Mouse (Mus musculus) mouse embryonic stem cell (cell line): ENCODE measurements at regions not wholly inside any gene's neighbourhood (a gene's known extent, or its start where the extent isn't known, plus 50 kb on each side); places are given as distances from the start of the nearest gene placed in this dataset.

ENCODE experiments used
- in situ Hi-C, 2 experiments: fragments of 300-500 bp; cut with MboI; formaldehyde crosslinking; loops; 1 replicate in 1 of 2; 3 replicates in 1 of 2; pipeline ENCODE4 v1.14.3; 2019 to 2020; ENCODE audit warnings: low sequenced_read_pairs in 2 of 2, low pct_unique_long_range_greater_than_20kb in 1 of 2, mixed read lengths in 1 of 2; ENCODE audit not compliant: unreplicated experiment in 1 of 2

DNA sequence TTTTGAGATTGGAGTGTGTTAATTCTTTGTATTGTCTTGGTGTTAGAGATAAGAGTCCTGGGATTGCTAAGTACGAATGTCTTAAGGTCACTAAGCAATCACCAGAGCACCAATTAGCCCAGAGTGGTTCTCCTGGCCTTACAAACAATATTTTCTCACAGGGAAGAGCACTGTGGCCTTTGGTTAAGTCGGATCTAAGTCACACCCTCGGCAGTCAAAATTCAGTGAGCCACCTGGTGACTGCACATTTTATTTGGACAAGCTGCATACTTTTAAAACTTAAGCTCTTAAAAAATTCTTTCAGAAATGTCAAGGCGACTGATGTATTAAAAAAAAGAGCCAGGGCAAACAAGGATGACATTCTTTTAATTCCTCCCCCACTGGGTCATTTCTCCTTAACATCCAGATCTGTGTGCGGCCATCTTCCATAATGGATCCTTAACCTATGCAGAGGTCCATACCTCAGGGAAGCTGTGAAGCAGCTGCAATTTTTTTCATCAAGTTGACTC is 60.9 kb upstream of the Foxa2 start:
- in situ Hi-C loops: loop anchor here in 1 of 2 experiments (5.0 kb wide), 1 partner anchor 300 kb away; no protein-coding TSS in a partner anchor

DNA sequence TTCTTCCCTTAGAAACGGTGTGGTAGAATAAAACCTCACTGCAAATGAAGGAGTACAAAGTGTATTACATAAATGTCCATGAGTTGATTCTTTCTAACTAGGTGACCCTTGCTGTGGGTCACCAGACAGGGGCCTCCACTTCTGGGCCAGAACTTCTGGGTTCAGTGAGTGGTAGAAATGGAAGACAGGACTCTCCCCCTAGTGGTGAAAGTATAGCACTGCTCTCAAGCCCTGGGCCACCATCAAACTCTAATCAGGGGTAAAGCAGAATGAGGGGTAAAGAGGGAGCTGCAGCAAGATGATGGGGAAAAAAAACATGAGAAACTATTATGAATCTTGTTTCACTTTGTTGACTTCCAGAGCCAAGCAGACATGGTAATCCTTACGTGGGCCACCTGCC is 63.4 kb upstream of the Foxa2 start:
- in situ Hi-C loops: no loop called here

DNA sequence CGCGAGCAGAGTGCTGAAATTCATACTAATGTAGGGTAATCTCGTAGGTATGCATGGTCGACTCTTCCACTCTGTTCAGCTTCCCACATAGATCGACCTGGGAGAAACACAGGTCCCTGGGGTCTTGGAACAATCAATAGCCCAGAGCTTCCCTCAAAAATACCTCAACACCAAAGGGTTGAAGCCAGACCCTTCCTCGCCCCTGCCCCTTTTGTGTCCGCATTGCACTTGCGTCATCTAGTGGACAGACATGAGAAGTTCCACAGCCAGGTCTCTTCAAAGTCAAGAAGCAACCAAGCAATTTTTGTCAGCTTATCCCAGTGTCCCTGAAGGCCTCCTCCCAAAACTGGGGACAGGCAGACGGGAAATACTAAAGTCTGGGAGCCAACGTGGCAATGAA is 65.1 kb upstream of the Foxa2 start:
- in situ Hi-C loops: no loop called here

DNA sequence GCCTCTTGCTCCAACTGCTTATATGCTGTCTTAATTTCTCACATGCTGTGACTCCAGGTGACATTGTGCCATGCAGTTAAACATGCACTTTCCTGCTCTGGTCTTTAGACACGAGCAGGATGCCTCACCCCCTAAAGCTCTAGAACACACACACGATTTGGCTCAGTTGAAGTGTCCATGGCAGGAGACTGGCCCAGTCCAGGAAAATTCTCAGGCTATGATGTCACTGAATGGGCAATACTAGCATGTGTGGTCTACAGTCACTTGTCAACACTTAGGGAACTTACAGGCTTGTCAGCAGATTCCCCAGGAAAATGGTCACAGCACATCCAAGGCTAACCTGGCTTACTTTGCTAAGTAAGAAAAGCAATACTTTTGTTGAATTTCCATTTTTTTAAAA is 66.4 kb upstream of the Foxa2 start:
- in situ Hi-C loops: no loop called here

DNA sequence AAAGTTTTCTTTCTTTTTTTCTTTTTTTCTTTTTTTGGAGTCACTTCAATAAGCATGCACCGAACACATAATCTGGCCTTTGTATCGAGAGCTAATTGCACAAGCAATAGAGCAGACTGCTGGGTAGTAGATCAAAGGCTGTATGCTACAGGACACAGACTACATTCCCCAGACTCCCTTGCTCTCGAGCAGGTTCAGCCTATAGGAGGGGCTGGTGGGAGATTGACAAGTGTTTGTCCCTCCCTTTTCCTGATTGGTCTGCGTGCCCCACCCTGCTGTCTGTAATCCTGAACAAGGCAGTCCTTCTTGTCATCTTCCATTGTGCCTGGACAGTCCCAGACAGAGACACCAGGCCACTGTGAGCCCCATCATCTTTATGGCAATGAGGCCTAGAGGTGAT is 67.8 kb upstream of the Foxa2 start:
- in situ Hi-C loops: no loop called here

DNA sequence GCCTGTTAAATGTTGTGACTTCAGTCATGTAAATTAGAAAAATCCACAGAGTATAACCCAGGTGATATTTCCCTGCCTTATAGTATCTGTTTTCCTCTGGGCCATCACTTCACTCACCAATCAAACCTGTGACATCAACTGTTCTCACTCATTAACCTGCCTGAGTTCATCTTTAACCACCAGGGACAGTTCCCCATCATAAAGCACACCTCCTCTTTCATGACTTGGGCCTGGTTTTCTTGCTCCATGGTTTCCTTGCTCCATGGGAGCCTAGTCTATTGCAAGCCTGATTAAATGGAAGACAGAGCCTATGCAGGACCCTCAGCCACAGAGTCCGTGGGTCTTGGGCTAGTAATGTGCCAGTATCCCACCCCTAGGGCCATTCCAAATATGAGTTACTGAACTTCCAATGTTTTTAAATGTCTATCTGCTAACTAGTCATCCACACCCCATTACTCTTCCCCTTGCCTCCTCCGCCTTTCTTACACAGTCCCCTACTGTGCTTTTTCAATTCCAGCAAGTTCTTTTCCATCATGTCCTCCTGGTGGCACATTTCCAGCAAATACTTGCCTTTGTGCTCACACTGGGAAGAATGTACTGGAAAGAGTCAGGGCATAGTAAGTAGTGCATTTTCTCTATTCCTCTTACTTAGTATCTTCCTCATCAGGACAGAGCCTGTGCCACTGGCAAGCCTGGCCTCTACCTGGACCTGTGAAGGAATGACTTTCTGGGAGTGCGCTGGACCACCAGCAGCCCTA is 69.4 kb upstream of the Foxa2 start:
- in situ Hi-C loops: no loop called here

DNA sequence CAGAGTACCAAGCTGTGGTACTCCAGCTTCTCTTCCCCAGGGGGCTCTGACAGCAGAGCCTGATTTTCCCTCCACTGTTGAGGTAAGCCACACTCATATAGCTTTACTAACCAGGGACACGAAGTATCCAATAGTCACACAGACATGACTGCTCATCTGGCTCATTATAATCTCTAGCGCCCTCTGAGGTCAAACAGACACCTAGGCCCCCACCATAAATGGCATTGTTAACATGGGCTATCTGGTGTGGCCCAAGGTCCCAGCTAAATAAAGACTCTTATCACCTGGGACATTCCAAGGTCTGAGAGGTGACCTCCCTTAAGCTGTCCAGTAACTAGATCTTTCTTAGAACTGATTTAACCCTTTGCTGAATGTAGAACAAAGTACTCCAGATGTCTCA is 70.7 kb upstream of the Foxa2 start:
- in situ Hi-C loops: no loop called here

DNA sequence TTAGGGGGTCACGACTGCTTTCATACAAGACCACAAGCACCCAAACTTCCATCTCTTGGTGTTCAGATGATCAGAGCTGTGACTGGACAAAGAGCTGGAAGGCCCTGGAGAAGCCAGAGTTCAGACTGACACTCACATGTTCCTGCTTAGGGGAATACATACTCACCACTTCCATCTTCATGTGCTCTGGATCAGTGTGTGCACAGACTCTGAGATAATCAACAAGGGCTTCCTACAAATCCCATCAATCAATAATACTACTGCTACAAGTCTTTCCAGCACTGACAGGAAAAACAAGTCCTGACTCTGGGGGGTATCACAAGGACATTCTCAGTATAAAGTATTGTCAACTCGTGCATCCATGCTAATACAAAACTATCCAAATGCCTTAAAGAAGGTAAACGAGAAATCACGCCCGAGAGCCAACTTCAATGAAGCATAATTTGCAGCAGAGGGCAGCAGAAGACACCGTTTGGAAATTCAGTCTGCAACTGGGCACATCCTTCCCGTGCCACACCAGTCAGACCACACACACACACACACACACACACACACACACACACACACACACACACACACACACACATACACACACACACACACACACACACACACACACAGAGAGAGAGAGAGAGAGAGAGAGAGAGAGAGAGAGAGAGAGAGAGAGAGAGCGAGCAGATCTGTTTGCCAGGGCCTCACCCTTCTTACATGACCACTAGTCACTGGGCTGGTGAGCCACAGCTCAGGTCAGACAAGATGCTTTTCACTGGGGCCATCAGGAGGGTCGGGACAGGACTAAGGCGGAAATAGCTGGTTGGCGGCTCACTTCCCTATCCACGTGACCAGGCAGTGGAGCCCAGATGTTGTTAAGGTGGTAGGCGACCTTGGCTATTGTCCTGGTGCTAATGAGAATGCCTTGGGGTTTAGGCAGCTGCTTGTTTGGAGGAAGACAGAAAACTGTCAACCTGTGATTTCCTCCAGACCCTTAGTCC is 75.4 kb upstream of the Foxa2 start:
- in situ Hi-C loops: no loop called here

DNA sequence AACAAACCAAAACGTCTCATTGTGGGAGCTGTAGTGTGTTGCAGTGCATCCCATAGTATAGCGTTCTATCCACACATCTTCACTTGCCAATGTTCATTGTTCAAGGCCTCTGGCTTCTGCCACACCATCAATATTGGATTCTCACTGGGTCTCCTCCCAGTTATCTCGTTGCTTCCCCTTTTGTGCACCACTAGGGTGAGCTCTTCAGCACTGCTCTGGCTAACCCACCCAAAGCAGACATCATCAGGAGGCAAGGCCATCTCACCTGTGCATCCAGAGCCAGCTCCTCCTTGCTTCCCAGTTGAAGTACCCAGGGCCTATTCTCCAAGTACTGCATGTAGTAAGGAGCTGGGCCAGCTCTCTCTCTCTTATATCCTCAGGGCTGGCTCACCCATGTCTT is 77.0 kb upstream of the Foxa2 start:
- in situ Hi-C loops: no loop called here

DNA sequence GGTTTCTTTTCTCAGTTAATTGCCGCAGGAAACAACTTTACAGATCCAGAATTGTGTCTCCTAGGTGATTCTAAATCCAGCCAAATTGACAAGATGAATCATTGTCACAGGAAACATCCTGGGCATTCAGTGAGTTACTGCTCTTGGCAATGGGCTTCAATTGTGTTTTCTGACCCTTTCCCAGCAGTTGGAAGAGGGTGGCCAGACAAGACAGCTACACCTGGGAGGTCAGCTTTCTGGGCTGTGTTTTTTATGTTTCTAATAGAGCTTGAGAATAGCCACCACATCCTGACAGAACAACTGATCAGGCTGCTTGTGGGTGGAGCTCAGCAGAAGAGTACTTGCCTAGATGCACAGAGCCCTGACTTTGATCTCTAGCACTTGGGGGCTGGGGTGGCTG is 87.0 kb upstream of the Foxa2 start:
- in situ Hi-C loops: loop anchor here in 1 of 2 experiments (25.0 kb wide), 1 partner anchor 428 kb away; no protein-coding TSS in a partner anchor

DNA sequence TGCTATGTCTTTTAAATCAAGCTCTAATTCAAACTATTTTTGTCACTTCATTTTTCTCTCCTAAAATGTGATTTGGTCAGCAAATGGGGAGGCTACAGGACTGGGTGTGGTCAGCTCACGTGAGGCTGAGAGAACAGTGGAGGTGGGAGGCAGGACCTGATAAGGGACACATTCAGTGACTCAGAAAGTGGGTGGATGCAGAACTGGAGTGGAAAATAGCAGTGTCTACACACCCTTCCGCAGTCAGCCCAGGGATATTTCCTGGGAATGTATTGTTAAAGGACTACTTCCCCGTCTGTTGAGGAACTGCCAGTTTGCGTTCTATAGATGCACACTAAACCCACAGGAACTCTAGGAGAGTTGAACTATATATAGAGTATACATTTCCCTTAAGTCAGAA is 95.2 kb upstream of the Foxa2 start:
- in situ Hi-C loops: loop anchor here in 1 of 2 experiments (25.0 kb wide), 1 partner anchor 420 kb away; no protein-coding TSS in a partner anchor

DNA sequence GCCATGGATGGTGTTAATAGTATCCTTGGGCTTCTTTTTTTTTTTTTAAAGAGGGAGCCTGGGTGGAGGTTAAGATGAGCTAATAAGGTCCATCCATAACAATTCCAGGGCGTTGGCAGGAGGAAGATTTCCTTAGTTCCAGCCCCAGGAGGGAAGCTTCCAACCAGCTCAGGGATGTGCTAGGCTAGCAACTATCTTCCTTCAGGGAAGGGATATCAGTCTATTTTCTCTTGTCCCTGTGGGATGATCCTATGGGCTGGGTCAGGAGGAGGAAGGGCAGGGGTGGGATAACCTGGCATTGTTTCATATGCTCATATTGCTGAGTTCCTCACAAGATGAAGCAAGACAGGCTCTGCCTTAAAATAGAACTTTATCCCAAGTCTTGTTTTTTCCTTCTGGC is 98.0 kb upstream of the Foxa2 start:
- in situ Hi-C loops: loop anchor here in 1 of 2 experiments (25.0 kb wide), 1 partner anchor 417 kb away; no protein-coding TSS in a partner anchor

DNA sequence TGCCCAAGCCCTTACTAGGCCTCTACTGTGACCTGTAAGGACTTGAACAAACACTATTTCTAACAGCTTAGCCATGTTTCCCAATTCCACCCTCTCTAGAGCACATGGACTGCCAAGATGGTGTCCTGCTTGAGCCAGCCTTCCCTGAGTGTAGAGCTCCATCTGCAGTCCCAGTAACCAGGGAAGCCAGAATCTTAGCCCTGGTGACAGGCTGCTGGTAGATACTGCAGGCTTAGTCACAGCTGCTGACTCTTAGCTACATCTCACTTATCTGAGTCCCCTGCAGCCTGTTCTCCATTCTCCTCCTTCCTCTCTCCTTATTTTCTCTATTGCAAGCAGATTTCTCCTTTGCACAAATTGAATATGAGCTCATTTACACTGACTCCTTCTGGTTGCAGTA is 101.5 kb upstream of the Foxa2 start:
- in situ Hi-C loops: loop anchor here in 1 of 2 experiments (25.0 kb wide), 1 partner anchor 414 kb away; no protein-coding TSS in a partner anchor

DNA sequence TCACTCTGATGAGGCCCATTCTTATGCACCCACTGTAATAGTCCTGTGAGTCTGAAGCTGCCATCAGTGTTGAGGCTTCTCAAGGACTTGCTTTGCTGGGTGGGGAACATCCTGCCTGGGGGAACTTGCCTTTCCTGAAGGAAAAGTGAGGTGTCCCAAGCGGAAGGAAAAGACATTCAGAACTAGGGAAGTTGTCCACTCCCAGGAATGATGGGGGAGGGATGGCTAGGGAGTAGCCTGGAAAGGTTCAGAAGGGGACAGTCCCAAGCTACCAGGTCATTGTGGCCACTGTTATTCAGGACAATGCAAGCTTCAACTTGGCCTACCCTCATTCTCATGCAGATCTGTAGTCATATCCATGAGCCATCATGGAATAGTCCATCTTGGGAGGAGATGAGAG is 102.7 kb upstream of the Foxa2 start:
- in situ Hi-C loops: loop anchor here in 1 of 2 experiments (25.0 kb wide), 1 partner anchor 413 kb away; no protein-coding TSS in a partner anchor

DNA sequence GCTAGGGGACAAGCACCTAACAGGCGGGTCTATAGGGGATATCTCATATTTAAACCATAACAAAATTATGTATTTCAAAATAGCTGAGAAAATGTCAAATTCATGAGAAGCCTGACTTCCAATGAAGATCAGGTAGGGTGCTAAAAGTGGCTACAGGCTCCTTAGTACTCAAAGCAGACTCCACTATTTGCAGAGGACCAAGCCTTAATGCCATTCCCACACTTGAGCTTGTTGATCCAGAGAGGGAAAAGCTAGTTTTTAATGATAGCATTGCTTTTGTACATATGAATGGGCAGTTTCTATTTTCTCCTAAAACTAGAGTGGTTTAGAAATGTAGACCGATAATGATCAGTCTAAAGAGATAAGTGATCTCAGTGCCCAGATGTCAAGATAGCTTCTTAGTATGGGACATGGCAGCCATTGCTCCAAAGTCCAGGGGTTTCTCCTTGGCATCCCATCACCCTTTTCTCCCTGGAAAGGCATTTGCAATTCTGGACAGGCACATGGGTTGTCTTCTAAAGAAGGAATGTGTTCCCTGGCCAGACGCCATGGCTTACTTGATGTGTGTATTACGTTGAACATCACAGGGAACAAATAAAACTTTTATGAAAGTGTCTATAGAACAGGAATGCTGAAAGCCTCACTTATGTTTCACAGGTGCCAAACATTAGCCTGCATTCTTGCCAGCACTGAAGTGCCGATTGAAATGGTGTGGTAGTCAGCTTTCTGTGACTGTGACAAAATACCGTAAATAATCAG is 106.9 kb upstream of the Foxa2 start:
- in situ Hi-C loops: no loop called here

DNA sequence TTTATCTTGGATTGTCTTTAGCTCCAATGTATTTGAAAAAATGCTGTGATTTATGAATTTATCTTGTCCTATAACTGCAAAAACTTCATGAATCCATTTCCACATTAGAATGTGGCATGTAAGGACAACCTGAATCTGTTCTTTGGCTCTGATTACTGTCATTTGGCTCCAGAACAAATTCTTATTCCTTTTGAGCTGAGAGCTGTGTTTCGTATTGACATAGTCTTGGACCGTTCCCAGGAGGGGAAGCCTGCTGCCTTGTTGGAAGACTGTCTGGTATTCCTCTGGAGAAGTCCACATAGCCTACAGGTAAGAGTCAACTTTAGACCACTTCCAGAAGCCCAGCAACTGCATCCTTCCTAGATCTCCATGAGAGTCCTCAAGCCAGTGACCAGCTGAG is 109.4 kb upstream of the Foxa2 start:
- in situ Hi-C loops: no loop called here

DNA sequence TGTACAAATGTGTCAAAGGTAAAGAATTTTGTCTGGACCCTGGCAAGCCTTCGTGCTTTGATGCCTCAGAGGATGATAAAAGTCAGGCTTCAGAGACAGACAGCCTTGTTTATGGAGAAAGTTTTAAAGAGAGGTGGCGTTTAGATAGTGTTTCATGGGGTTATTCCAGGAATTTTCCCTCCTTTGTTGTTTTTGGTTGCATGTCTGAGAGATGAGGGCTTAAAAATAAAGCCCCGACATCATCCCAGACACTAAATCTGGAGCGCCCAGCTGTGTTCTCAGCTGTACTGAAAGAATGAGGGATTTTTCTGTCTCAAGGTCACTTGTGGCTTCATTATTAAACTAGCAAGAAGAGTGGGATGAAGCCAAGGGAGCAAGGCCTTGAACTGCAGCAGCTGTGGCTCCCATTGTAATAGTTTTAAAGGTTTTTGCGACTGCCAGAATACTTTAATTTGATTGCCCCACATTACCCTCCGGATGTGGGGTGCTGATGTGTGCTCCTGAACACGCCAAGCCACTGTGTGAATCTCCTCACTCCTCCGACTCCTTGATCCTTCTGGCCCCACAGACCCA is 112.3 kb upstream of the Foxa2 start:
- in situ Hi-C loops: no loop called here

DNA sequence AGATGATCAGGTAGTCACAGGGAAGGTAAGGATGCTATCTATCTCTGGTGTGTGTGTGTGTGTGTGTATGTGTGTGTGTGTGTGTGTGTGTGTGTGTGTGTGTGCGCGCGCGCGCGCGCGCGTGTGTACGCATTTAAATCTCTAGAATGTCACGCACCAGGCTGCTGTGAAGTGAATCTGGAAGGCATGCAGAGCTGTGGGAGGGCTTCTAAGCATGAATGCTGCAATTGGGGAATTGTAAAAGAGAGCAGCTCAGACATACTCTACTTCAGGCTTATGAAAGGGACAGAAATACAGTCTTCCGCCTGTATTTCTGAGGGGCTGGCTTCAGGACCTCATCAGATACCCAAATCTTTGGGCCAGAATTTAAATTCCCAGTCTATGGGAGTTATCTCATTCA is 114.2 kb upstream of the Foxa2 start:
- in situ Hi-C loops: no loop called here
